Mouse (Mus musculus): Measurements from ENCODE around the gene a. TPM values are rescaled to one million over a fixed set of nuclear protein-coding genes. Genes with fewer than 3 reads are reported as not detected.

Gene a
- 0.32 TPM in 1 of 2 replicates, not detected in the other for polyA plus RNA-seq (2015; fragmentation: Nextera tagmentation; extraction: Ambion mirVana)

DNA sequence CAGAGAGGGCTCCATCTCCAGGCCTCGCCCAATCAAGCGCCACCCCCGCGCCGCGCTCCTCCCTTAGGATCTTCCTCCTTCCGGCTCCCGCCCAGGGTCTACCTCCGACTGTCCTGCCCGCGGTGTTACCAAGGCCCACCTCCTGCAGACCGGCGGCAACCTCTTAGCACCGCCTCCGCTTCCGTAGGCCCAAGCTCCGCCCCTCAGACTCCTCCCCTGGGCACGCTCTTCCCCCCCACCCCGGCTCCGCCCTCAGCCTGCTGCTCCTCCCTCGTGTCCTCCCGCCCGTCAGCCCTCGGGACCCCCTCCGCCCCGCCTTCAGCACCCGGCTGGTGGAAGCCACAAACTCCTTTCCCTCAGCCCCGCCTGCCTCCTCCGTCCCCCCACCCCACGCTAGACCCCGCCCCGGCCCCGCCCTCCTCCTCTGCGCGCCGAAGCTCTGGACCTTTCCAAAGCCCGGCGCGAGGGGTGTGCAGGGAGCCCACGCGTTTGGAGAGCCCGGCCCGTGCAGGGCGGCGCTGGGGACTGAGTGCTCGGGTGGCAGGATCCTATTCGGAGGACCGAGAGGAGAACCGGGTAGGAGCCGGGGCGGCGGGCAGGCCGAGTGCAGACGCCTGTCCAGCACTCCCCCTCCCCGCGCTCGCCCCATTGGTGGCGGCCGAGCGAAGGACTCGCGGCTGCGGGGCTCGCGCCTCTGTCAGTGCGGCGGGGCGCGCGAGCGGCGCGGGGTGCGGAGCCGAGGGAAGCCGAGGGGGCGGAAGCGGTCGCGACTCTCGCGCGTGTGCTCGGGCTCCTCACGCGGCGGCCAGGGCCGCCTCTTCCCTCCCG lies at the start of gene a, which contains the start of gene Raly:
Gene a (plus strand): TSS at position 747 of the 828 bp plus-strand sequence.
Gene Raly (plus strand): TSS at position 441 of the 828 bp plus-strand sequence.
- Histone ChIP-seq H3K4me3 (peak within 1 kb of the TSS; percentile 97), H3K9me3 (no peaks in the 10 kb centered on the region), H3K4me2 (peak within 1 kb of the TSS; percentile 95), H3K27ac (replicated peaks) (peak within 1 kb of the TSS; percentile 99), H3K36me3 (no peaks in the 10 kb centered on the region; the same call in 1 of the 2 replicates), H3K9ac (peak within 1 kb of the TSS; percentile 91), H3K4me1 (peaks cover 53% of the 10 kb centered on the region), H3K27me3 (replicated peaks) (no peaks in the 10 kb centered on the region)
- WGBS = under 1% methylated on average over 79 of the region's 89 CpGs
- ATAC-seq (ENCODE audit: extremely low read depth, insufficient number of reproducible peaks, low FRiP score, low TSS enrichment) = peak; percentile 94

DNA sequence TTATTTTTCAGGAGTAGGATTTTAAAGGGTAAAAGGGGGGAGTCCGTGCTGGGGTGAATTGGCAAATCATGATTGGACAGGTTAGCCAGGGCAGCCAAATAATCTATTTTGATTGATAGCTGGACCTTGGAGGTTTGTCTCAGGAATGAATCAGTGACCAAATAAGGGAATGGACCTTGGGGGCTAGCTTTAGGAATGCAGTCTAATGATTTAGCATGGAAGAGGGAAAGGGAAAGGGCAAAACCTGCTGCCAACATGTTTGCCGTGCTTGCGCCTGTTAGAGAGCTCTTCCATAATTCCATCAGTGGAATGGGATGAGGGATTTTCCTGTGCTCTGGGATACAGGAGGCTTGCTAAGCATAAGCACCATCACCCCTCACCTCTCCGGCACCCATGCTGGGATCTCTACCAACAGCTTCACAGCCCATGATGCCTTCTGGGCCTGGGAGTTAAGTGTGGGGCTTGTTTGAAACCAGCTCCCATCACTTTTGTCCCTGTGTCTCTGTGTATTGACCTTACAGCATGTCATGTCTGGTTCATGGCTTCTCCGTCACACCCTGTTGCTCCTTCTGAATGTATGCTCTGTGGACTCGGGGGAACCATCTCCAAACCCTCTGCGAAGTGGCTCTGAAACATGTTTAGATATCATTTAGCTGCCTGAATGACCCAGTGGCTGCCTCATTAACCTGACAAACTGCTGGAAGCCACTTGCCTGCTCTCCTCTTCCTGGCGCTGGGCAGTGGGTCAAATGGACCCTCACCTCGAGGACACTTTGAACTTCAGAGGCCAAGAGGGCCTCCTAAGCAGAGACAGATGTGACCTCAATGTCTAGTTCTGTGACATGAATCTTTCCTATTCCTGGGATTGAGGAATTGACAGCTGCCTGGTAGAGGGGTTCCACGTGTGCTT lies 48.0 kb upstream of the a start:
- H3K9ac ChIP-seq = no peak overlapping the region
- no peaks in the 10 kb centered on the region for H3K9me3 ChIP-seq
- H3K27ac ChIP-seq (replicated peaks) = no peak overlapping the region
- H3K4me1 ChIP-seq = no peaks in the 10 kb centered on the region
- no peaks in the 10 kb centered on the region for H3K36me3 ChIP-seq
- no peak for ATAC-seq (ENCODE audit: extremely low read depth, insufficient number of reproducible peaks, low FRiP score, low TSS enrichment)
- 74% methylated on average over 10 of the region's 10 CpGs for WGBS
- no peak overlapping the region for H3K4me2 ChIP-seq
- H3K27me3 ChIP-seq (replicated peaks) = no peaks in the 10 kb centered on the region
- H3K4me3 ChIP-seq = no peak overlapping the region

DNA sequence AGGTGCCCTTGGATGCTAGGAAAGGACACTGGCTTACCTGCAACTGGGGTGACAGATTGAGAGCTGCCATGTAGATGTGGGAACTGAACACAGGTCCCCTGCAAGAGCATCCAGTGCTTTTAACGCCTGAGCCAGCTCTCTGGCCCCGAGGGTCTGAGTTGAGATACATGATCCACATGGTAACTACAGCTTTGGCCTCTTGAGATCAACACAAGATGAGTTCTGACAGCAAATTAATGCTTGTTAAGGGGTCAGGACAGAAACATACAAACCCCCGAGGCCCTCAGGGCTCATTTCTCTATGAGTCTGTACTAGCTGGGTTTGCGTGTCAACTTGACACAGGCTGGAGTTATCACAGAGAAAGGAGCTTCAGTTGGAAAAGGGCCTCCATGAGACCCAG lies 47.3 kb upstream of the a start:
- Histone ChIP-seq H3K27me3 (replicated peaks) (no peaks in the 10 kb centered on the region), H3K4me2 (no peak overlapping the region), H3K4me3 (no peak overlapping the region), H3K36me3 (no peaks in the 10 kb centered on the region), H3K27ac (replicated peaks) (no peak overlapping the region), H3K9ac (no peak overlapping the region), H3K4me1 (no peaks in the 10 kb centered on the region), H3K9me3 (no peaks in the 10 kb centered on the region)
- ATAC-seq (ENCODE audit: extremely low read depth, insufficient number of reproducible peaks, low FRiP score, low TSS enrichment) = no peak
- WGBS = 74% methylated on average over 4 of the region's 4 CpGs

DNA sequence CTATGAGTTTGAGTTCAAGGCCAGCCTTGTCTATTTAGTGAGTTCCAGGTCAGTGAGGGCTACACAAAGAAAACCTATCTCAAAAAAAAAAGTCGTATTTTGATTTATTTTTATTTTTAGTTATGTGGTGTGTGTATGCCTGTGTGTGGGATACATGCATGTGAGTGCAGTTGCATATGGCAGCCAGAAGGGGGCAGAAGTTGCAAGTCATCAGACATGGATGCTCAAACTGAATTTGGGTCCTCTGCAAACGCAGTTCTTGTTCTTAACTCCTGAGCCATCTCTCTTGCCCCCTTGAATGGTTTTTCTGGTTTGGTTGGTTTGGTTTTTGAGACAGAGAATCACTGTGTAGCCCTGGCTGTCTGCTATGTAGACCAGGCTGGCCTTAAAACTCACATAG lies 42.8 kb upstream of the a start:
- no peak overlapping the region for H3K4me3 ChIP-seq
- no peak for ATAC-seq (ENCODE audit: extremely low read depth, insufficient number of reproducible peaks, low FRiP score, low TSS enrichment)
- 67% methylated on average over 2 of the region's 2 CpGs for WGBS
- H3K4me2 ChIP-seq = no peak overlapping the region
- no peaks in the 10 kb centered on the region for H3K36me3 ChIP-seq
- no peak overlapping the region for H3K27ac ChIP-seq (replicated peaks)
- H3K9ac ChIP-seq = no peak overlapping the region
- H3K9me3 ChIP-seq = no peaks in the 10 kb centered on the region
- peaks cover 11% of the 10 kb centered on the region for H3K4me1 ChIP-seq
- no peaks in the 10 kb centered on the region for H3K27me3 ChIP-seq (replicated peaks)

DNA sequence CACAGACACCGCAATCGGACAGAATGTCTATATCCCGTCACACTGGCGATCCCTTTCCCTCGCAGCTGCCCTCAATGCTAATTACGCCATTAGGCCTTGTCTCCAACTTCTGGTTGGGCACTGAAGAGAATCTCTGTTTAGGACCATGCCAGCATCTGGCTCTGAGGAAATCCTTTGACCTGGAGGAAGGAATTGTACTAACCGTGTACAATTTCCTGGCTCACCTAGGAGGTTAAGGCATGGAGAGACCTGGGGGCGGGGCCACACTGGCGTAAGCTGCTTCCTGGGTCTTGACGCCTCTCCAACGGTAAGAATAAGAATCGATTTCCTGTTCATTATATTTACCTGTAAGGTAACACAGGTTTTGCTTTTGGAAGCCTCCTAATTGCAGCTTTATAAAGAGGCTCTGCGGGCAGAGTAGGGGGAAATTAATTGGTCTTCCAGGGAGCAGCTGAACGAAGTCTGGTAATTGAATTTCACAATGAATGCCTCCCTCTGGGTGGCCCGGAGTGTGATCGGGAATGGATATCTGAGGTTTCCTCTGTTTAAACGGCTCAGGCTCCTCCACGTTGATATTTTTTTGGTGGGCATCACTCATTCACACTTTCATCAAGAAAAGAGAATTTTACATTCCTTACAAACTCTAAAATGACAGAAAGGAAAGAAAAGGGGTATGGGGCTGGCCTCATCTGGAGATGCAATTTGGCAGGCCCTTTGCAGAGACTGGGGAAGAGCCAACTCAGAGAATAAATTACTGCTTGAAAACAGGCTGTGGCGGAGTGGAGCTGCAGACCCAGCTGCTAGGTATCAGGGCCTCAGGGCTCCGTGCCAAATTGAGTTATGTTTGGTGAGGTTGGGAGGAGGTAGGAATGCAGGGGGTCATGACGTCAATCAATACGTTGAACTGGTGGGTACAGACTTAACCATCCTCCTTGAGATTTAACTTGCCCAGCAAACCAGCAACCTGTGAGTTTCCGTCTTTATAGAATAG lies 41.9 kb upstream of the a start:
- no peaks in the 10 kb centered on the region for H3K27me3 ChIP-seq (replicated peaks)
- peaks cover 11% of the 10 kb centered on the region for H3K4me1 ChIP-seq
- no peaks in the 10 kb centered on the region for H3K9me3 ChIP-seq
- ATAC-seq (ENCODE audit: extremely low read depth, insufficient number of reproducible peaks, low FRiP score, low TSS enrichment) = no peak
- H3K36me3 ChIP-seq = no peaks in the 10 kb centered on the region
- 60% methylated on average over 23 of the region's 23 CpGs for WGBS
- no peak overlapping the region for H3K4me3 ChIP-seq
- H3K27ac ChIP-seq (replicated peaks) = no peak overlapping the region
- H3K9ac ChIP-seq = no peak overlapping the region
- H3K4me2 ChIP-seq = no peak overlapping the region

DNA sequence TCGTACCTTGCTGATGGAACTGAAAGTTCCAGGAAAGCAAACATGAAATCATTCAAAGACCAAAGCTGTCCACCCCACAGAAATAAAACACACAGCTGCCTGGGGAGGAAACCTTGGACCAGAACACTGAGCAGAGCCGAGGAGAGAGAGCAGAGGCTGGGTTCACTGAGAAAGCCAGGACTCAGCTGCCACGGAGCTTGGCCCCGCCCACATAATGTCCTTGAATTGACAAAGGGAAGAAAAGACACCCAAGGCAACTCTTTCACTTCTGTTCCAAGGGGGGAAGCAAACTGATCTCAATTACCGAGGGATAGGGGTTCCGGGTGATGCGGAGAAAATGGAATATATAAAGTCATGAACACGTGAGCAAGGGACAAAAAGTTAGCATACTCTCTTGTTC lies 39.3 kb upstream of the a start:
- H3K4me2 ChIP-seq = peak overlapping the region; percentile 13; the same call in 1 of the 2 replicates
- no peaks in the 10 kb centered on the region for H3K36me3 ChIP-seq
- H3K4me1 ChIP-seq = peaks cover 11% of the 10 kb centered on the region
- 0 out of 2 replicates have a peak overlapping the region, but pooled peaks have one; percentile 9 for H3K9ac ChIP-seq
- no peak overlapping the region for H3K4me3 ChIP-seq
- no peaks in the 10 kb centered on the region for H3K27me3 ChIP-seq (replicated peaks)
- no peak overlapping the region for H3K27ac ChIP-seq (replicated peaks)
- no peak for ATAC-seq (ENCODE audit: extremely low read depth, insufficient number of reproducible peaks, low FRiP score, low TSS enrichment)
- 64% methylated on average over 8 of the region's 8 CpGs for WGBS
- no peaks in the 10 kb centered on the region for H3K9me3 ChIP-seq

DNA sequence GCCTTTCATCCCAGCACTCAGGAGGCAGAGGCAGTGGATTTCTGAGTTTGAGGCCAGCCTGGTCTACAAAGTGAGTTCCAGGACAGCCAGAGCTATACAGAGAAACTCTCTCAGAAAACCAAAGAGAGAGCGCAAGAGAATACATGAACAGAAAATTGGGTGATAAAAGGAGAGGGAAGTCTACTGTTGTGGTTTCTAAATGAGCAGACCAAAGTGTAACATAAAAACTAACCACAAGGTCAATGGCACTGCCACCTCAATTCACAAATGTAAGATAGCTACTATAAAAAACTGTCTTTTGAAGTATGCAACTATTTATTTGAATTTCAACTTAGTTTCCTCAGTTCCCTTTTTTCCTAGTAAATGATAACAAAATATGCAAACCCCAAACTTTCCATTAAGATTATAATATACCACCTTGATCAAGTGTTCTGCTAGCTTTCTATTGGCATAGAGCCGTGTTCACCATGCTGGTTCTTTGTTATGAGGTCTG lies 37.1 kb upstream of the a start:
- H3K4me1 ChIP-seq = peaks cover 10% of the 10 kb centered on the region
- no peaks in the 10 kb centered on the region for H3K9me3 ChIP-seq
- 82% methylated on average over 2 of the region's 2 CpGs for WGBS
- no peak overlapping the region for H3K9ac ChIP-seq
- H3K27ac ChIP-seq (replicated peaks) = no peak overlapping the region
- H3K36me3 ChIP-seq = no peaks in the 10 kb centered on the region
- no peak overlapping the region for H3K4me2 ChIP-seq
- H3K27me3 ChIP-seq (replicated peaks) = no peaks in the 10 kb centered on the region
- ATAC-seq (ENCODE audit: extremely low read depth, insufficient number of reproducible peaks, low FRiP score, low TSS enrichment) = no peak
- H3K4me3 ChIP-seq = no peak overlapping the region

DNA sequence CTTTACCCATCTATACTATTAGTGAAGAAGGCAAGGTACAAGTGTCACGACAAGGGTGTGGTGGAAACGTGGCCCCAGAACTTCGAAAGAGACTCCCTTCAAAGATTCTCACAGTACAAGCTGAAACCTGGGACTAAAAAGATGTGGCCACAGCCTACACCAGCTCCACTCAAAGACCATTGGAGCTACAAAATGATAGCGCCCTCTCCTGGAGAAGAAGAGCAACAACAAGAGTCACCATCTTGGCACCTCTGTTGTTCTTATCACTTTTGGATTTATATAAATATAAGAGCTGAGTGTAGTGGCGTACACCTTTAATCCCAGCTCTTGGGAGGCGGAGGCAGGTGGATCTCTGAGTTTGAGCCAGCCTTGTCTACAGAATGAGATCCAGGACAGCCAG lies 35.4 kb upstream of the a start:
- no peak overlapping the region for H3K27ac ChIP-seq (replicated peaks)
- ATAC-seq (ENCODE audit: extremely low read depth, insufficient number of reproducible peaks, low FRiP score, low TSS enrichment) = no peak
- 59% methylated on average over 6 of the region's 6 CpGs for WGBS
- H3K9me3 ChIP-seq = no peaks in the 10 kb centered on the region
- no peak overlapping the region for H3K9ac ChIP-seq
- 0 out of 2 replicates have a peak, but pooled peaks cover 5% of the 10 kb centered on the region for H3K4me1 ChIP-seq
- no peaks in the 10 kb centered on the region for H3K36me3 ChIP-seq
- H3K27me3 ChIP-seq (replicated peaks) = no peaks in the 10 kb centered on the region
- no peak overlapping the region for H3K4me2 ChIP-seq
- H3K4me3 ChIP-seq = no peak overlapping the region

DNA sequence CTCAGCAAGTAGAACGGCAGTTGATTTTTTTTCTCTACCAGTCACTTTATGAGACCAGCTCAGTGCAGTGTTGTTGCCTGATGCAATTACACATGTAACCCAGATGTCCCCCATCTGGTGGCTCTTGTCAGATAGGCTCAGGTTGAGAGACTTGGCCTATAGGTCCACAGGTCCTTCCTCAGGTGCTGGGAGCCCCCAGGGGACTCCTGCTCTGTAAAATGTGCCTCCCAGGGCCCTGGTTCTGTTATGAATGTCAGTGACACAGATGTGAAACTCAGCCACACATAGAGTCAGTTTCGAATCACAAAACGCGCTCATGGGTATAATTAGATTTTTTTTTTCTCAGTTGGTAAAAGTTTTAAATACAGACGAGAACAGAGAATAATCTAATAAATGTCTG lies 33.5 kb upstream of the a start:
- no peaks in the 10 kb centered on the region for H3K36me3 ChIP-seq
- no peak overlapping the region for H3K27ac ChIP-seq (replicated peaks)
- H3K27me3 ChIP-seq (replicated peaks) = no peaks in the 10 kb centered on the region
- 85% methylated on average over 5 of the region's 5 CpGs for WGBS
- H3K9me3 ChIP-seq = no peaks in the 10 kb centered on the region
- H3K4me3 ChIP-seq = no peak overlapping the region
- no peak for ATAC-seq (ENCODE audit: extremely low read depth, insufficient number of reproducible peaks, low FRiP score, low TSS enrichment)
- peaks cover 2% of the 10 kb centered on the region for H3K4me1 ChIP-seq
- no peak overlapping the region for H3K4me2 ChIP-seq
- no peak overlapping the region for H3K9ac ChIP-seq

DNA sequence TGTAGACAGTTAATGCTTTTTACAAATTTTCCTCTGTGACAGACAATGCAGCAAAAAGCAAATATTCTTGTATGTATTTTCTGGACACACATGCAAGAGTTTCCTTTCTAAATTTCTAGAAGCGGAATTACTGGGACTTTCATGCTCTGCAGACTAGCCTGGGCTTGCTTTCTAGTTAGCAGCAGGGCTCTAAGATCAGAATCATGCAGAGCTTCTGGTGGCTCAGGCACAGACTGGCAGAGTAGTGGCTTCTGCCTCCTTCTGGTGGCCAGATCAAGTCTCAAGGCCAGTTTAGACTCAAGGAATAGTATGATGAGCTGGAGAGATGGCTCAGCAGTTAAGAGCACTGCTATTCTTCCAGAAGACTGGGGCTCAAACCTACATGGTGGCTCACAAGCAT lies 32.7 kb upstream of the a start:
- Histone ChIP-seq H3K4me3 (no peak overlapping the region), H3K9me3 (no peaks in the 10 kb centered on the region), H3K9ac (no peak overlapping the region), H3K4me1 (peaks cover 10% of the 10 kb centered on the region), H3K27ac (replicated peaks) (no peak overlapping the region), H3K4me2 (no peak overlapping the region), H3K27me3 (replicated peaks) (no peaks in the 10 kb centered on the region), H3K36me3 (no peaks in the 10 kb centered on the region)
- no peak for ATAC-seq (ENCODE audit: extremely low read depth, insufficient number of reproducible peaks, low FRiP score, low TSS enrichment)
- WGBS = 85% methylated on average over 1 of the region's 1 CpGs

All from heart, embryonic 13.5 days (tissue).